ENCODE assay signal across 8 mouse cellular contexts in genomic region chr14:29967611-29968010, GRCm38 (mm10). TPM values are rescaled to one million over a fixed set of nuclear protein-coding genes. Genes with fewer than 3 reads are reported as not detected.
DNase-seq lines count a peak whose midpoint lies in the region; ATAC-seq and TF ChIP-seq lines count a peak whose summit lies in the region.

No protein-coding gene starts in this region.

- H3K27me3 ChIP-seq in megakaryocyte, embryonic 14.5 days (replicated peaks): no peaks in the 10 kb centered on the region
- H3K27me3 ChIP-seq in limb, embryonic 14.5 days (ENCODE audit: control insufficient read depth, insufficient read depth, low read length): no peaks in the 10 kb centered on the region
- no peaks in the 10 kb centered on the region for H3K27me3 ChIP-seq in stomach, embryonic 15.5 days (replicated peaks)

- peaks cover 52% of the 10 kb centered on the region for H3K4me1 ChIP-seq in megakaryocyte, embryonic 14.5 days
- no peaks in the 10 kb centered on the region for H3K4me1 ChIP-seq in embryonic fibroblast, embryonic 13.5 days (ENCODE audit: control insufficient read depth, insufficient read depth, low read length)
- H3K4me1 ChIP-seq in limb, embryonic 14.5 days (ENCODE audit: control insufficient read depth, insufficient read depth, low read length): peaks cover 14% of the 10 kb centered on the region
- peaks cover 18% of the 10 kb centered on the region for H3K4me1 ChIP-seq in stomach, embryonic 15.5 days

- peak overlapping the region; percentile 93 for H3K4me3 ChIP-seq in megakaryocyte, embryonic 14.5 days (replicated peaks)
- H3K4me3 ChIP-seq in embryonic fibroblast, embryonic 13.5 days (ENCODE audit: insufficient read depth, low read length): peak overlapping the region; percentile 48
- peak overlapping the region; percentile 90 for H3K4me3 ChIP-seq in limb, embryonic 14.5 days (replicated peaks; ENCODE audit: low read length)
- peak overlapping the region; percentile 96 for H3K4me3 ChIP-seq in stomach, embryonic 15.5 days (replicated peaks)

- no peak for TF ChIP-seq CTCF in embryonic fibroblast, embryonic 13.5 days (IDR thresholded peaks at IDR 0.05; ENCODE audit: borderline replicate concordance, insufficient read depth, low read length)

- TF ChIP-seq POLR2A in embryonic fibroblast, embryonic 13.5 days (IDR thresholded peaks at IDR 0.05; ENCODE audit: low read depth, low read length): no peak
- TF ChIP-seq POLR2A in limb, embryonic 14.5 days (IDR thresholded peaks at IDR 0.05; ENCODE audit: borderline replicate concordance, extremely low read depth, insufficient read depth, insufficient read length): no peak

- peaks cover 32% of the 10 kb centered on the region for H3K36me3 ChIP-seq in megakaryocyte, embryonic 14.5 days (replicated peaks; ENCODE audit: low read length)
- H3K36me3 ChIP-seq in limb, embryonic 14.5 days (ENCODE audit: control insufficient read depth, insufficient read depth, low read length): peaks cover 23% of the 10 kb centered on the region
- peaks cover 21% of the 10 kb centered on the region for H3K36me3 ChIP-seq in stomach, embryonic 15.5 days

- peaks cover 3% of the 10 kb centered on the region for H3K9me3 ChIP-seq in megakaryocyte, embryonic 14.5 days
- H3K9me3 ChIP-seq in limb, embryonic 14.5 days (ENCODE audit: control insufficient read depth, low read length): no peaks in the 10 kb centered on the region
- no peaks in the 10 kb centered on the region for H3K9me3 ChIP-seq in stomach, embryonic 15.5 days

- peak overlapping the region; percentile 58 for H3K4me2 ChIP-seq in limb, embryonic 14.5 days (replicated peaks; ENCODE audit: low read depth, low read length, severe bottlenecking)
- H3K4me2 ChIP-seq in stomach, embryonic 15.5 days: peak overlapping the region; percentile 64

- no peak for DNase-seq in limb, embryonic 14.5 days (ENCODE audit: low spot score)
- no peak for DNase-seq in left cerebral cortex, postnatal 36 days (ENCODE audit: low spot score in 2 of 2)
- no peak for DNase-seq in right cerebral cortex, postnatal 10 days (ENCODE audit: low spot score in 2 of 2)
- no peak for DNase-seq in urinary bladder, postnatal 4 days (ENCODE audit: low spot score in 2 of 2)

- H3K27ac ChIP-seq in embryonic fibroblast, embryonic 13.5 days (ENCODE audit: insufficient read depth, low read length): no peak overlapping the region
- peak overlapping the region; percentile 75 for H3K27ac ChIP-seq in limb, embryonic 14.5 days (replicated peaks; ENCODE audit: low read depth, low read length)
- peak overlapping the region; percentile 17 for H3K27ac ChIP-seq in stomach, embryonic 15.5 days

- 62% methylated on average over 7 of the region's 7 CpGs for WGBS in limb, embryonic 14.5 days
- WGBS in stomach, embryonic 15.5 days: 59% methylated on average over 7 of the region's 7 CpGs

- ATAC-seq in megakaryocyte, adult 5-6 weeks (ENCODE audit: poor library complexity, severe bottlenecking): no peak
- no peak for ATAC-seq in limb, embryonic 14.5 days (ENCODE audit: low FRiP score, low read depth)
- ATAC-seq in stomach, embryonic 15.5 days (ENCODE audit: insufficient read depth, low FRiP score, low read depth): no peak

- intact Hi-C loops in left cerebral cortex, postnatal 36 days (cut with DNase I): no loop called here

- peak overlapping the region; percentile 46 for H3K9ac ChIP-seq in limb, embryonic 14.5 days (ENCODE audit: low read depth, low read length, severe bottlenecking)
- no peak overlapping the region; the same call in 1 of the 2 replicates for H3K9ac ChIP-seq in stomach, embryonic 15.5 days

RNA-seq across cellular contexts. Expression of gene Selenok, which starts 0.5 kb away (rescaled TPM):
- polyA plus RNA-seq in megakaryocyte, embryonic 14.5 days (2012; ENCODE audit: insufficient read depth, low replicate concordance): 1.7 and 23.5 TPM in 2 replicates
- total RNA-seq in megakaryocyte, adult 5-6 weeks (2015): 118 and 139 TPM in 2 replicates
- total RNA-seq in megakaryocyte, adult 5-6 weeks (2017): 221 and 235 TPM in 2 replicates
- 181 and 212 TPM in 2 replicates for polyA plus RNA-seq in embryonic fibroblast, embryonic 13.5 days (2011; ENCODE audit: insufficient read length, low read depth, missing spikeins)
- 96.3 and 137 TPM in 2 replicates for polyA plus RNA-seq in limb, embryonic 14.5 days (2012; rRNA removed)
- 238 and 265 TPM in 2 replicates for polyA plus RNA-seq in limb, embryonic 14.5 days (2014; fragmentation: Nextera tagmentation; extraction: Ambion mirVana)
- polyA plus RNA-seq in stomach, embryonic 15.5 days (2015; fragmentation: Nextera tagmentation; extraction: Ambion mirVana): 281 and 325 TPM in 2 replicates
- 100 to 1,000 TPM; 119 to 143 TPM for total RNA-seq in left cerebral cortex, postnatal 36 days (2021)

RNA-seq across cellular contexts. Expression of gene Actr8, which starts 10.5 kb away (rescaled TPM):
- 0.81 and 18.7 TPM in 2 replicates for polyA plus RNA-seq in megakaryocyte, embryonic 14.5 days (2012; ENCODE audit: insufficient read depth, low replicate concordance)
- 19.9 and 27.3 TPM in 2 replicates for total RNA-seq in megakaryocyte, adult 5-6 weeks (2015)
- 24.4 and 29.7 TPM in 2 replicates for total RNA-seq in megakaryocyte, adult 5-6 weeks (2017)
- polyA plus RNA-seq in embryonic fibroblast, embryonic 13.5 days (2011; ENCODE audit: insufficient read length, low read depth, missing spikeins): 25.2 and 25.5 TPM in 2 replicates
- polyA plus RNA-seq in limb, embryonic 14.5 days (2012; rRNA removed): 41.5 and 60.6 TPM in 2 replicates
- 47.7 and 52.1 TPM in 2 replicates for polyA plus RNA-seq in limb, embryonic 14.5 days (2014; fragmentation: Nextera tagmentation; extraction: Ambion mirVana)
- 51.6 and 60.4 TPM in 2 replicates for polyA plus RNA-seq in stomach, embryonic 15.5 days (2015; fragmentation: Nextera tagmentation; extraction: Ambion mirVana)
- 10 to 100 TPM; 67.2 to 97.4 TPM for total RNA-seq in left cerebral cortex, postnatal 36 days (2021)

RNA-seq across cellular contexts. Expression of gene Il17rb, which starts 41.1 kb away (rescaled TPM):
- 1.7 TPM in 1 of 2 replicates, not detected in the other for polyA plus RNA-seq in megakaryocyte, embryonic 14.5 days (2012; ENCODE audit: insufficient read depth, low replicate concordance)
- total RNA-seq in megakaryocyte, adult 5-6 weeks (2015): 2.3 and 2.5 TPM in 2 replicates
- 0.08 and 2.2 TPM in 2 replicates for total RNA-seq in megakaryocyte, adult 5-6 weeks (2017)
- polyA plus RNA-seq in embryonic fibroblast, embryonic 13.5 days (2011; ENCODE audit: insufficient read length, low read depth, missing spikeins): not detected in 2 replicates
- 1.3 TPM in 2 replicates for polyA plus RNA-seq in limb, embryonic 14.5 days (2012; rRNA removed)
- 1.3 and 1.7 TPM in 2 replicates for polyA plus RNA-seq in limb, embryonic 14.5 days (2014; fragmentation: Nextera tagmentation; extraction: Ambion mirVana)
- 0.96 and 1.3 TPM in 2 replicates for polyA plus RNA-seq in stomach, embryonic 15.5 days (2015; fragmentation: Nextera tagmentation; extraction: Ambion mirVana)
- total RNA-seq in left cerebral cortex, postnatal 36 days (2021): 1 to 10 TPM in 1 of 2 experiments, under 1 TPM in 1; 0.86 to 1.2 TPM

RNA-seq across cellular contexts. Expression of gene Chdh, which starts 41.2 kb away (rescaled TPM):
- 0.13 TPM in 1 of 2 replicates, not detected in the other for polyA plus RNA-seq in megakaryocyte, embryonic 14.5 days (2012; ENCODE audit: insufficient read depth, low replicate concordance)
- total RNA-seq in megakaryocyte, adult 5-6 weeks (2015): 7.2 and 10.4 TPM in 2 replicates
- total RNA-seq in megakaryocyte, adult 5-6 weeks (2017): 9.8 TPM in 2 replicates
- polyA plus RNA-seq in embryonic fibroblast, embryonic 13.5 days (2011; ENCODE audit: insufficient read length, low read depth, missing spikeins): not detected in 2 replicates
- polyA plus RNA-seq in limb, embryonic 14.5 days (2012; rRNA removed): 1.3 TPM in 2 replicates
- 0.43 and 0.66 TPM in 2 replicates for polyA plus RNA-seq in limb, embryonic 14.5 days (2014; fragmentation: Nextera tagmentation; extraction: Ambion mirVana)
- polyA plus RNA-seq in stomach, embryonic 15.5 days (2015; fragmentation: Nextera tagmentation; extraction: Ambion mirVana): 0.71 and 1.2 TPM in 2 replicates
- total RNA-seq in left cerebral cortex, postnatal 36 days (2021): 1 to 10 TPM; 1.9 to 2.0 TPM
